In genomic region chr17:46254106-46254505, GRCm38 (mm10) we compare ENCODE assay signal across 8 mouse cellular contexts. TPM values are rescaled to one million over a fixed set of nuclear protein-coding genes. Genes with fewer than 3 reads are reported as not detected.
A peak's percentile ranks its signal among the peaks of the same experiment; 100 is the strongest.
DNase-seq lines count a peak whose midpoint lies in the region; ATAC-seq lines count a peak whose summit lies in the region.

No protein-coding gene starts in this region.

- ATAC-seq in forebrain, embryonic 13.5 days, result peak; percentile 54
- ATAC-seq in liver, embryonic 11.5 days (replicated peaks; ENCODE audit: low FRiP score), result 0 out of 2 replicates have a peak, but pooled peaks have one; percentile 1
- no peak for ATAC-seq in megakaryocyte progenitor cell, adult 5-6 weeks (replicated peaks; ENCODE audit: poor library complexity)

- under 1% methylated on average over 43 of the region's 54 CpGs for WGBS in forebrain, embryonic 13.5 days
- WGBS in liver, embryonic 11.5 days, result under 1% methylated on average over 48 of the region's 54 CpGs

- H3K4me1 ChIP-seq in forebrain, embryonic 13.5 days, result peaks cover 24% of the 10 kb centered on the region
- peaks cover 22% of the 10 kb centered on the region for H3K4me1 ChIP-seq in liver, embryonic 11.5 days (replicated peaks; ENCODE audit: control insufficient read depth, insufficient read depth, low read length)

- DNase-seq in kidney, adult 18-20 months, result peak; percentile 20
- DNase-seq in kidney, postnatal 36 days, result no peak
- DNase-seq in A20 (ENCODE audit: low read depth, low spot score), result peak; percentile 55
- peak; percentile 53 for DNase-seq in MN1 (ENCODE audit: low spot score)
- DNase-seq in liver, embryonic 11.5 days (ENCODE audit: low spot score), result peak; percentile 66
- DNase-seq in spleen, postnatal 4 days (ENCODE audit: low spot score in 2 of 2), result peak; percentile 30 to 75

- H3K4me3 ChIP-seq in forebrain, embryonic 13.5 days, result peak overlapping the region; percentile 74
- H3K4me3 ChIP-seq in liver, embryonic 11.5 days (ENCODE audit: low read depth, low read length), result peak overlapping the region; percentile 68

- no peaks in the 10 kb centered on the region for H3K9me3 ChIP-seq in forebrain, embryonic 13.5 days (replicated peaks)
- no peaks in the 10 kb centered on the region for H3K9me3 ChIP-seq in liver, embryonic 11.5 days (ENCODE audit: control insufficient read depth, low read length)

- H3K27ac ChIP-seq in forebrain, embryonic 13.5 days, result peak overlapping the region; percentile 44; the same call in 1 of the 2 replicates
- H3K27ac ChIP-seq in liver, embryonic 11.5 days (ENCODE audit: low read depth, low read length), result no peak overlapping the region

- H3K9ac ChIP-seq in forebrain, embryonic 13.5 days, result peak overlapping the region; percentile 84
- H3K9ac ChIP-seq in liver, embryonic 11.5 days (ENCODE audit: low read depth, low read length), result peak overlapping the region; percentile 66; the same call in 1 of the 2 replicates

- peaks cover 13% of the 10 kb centered on the region; the same call in 1 of the 2 replicates for H3K27me3 ChIP-seq in forebrain, embryonic 13.5 days
- H3K27me3 ChIP-seq in liver, embryonic 11.5 days (replicated peaks; ENCODE audit: control insufficient read depth, insufficient read depth, low read length), result peaks cover 17% of the 10 kb centered on the region

- peaks cover 65% of the 10 kb centered on the region for H3K36me3 ChIP-seq in forebrain, embryonic 13.5 days (ENCODE audit: poor library complexity, severe bottlenecking)
- H3K36me3 ChIP-seq in liver, embryonic 11.5 days (ENCODE audit: control insufficient read depth, insufficient read depth, low read length), result peaks cover 43% of the 10 kb centered on the region

- peak overlapping the region; percentile 88 for H3K4me2 ChIP-seq in forebrain, embryonic 13.5 days
- peak overlapping the region; percentile 99 for H3K4me2 ChIP-seq in liver, embryonic 11.5 days

RNA-seq across cellular contexts. Expression of gene Lrrc73, which starts 0.8 kb away (rescaled TPM):
- polyA plus RNA-seq in forebrain, embryonic 13.5 days (2015; fragmentation: Nextera tagmentation; extraction: Ambion mirVana), result 4.9 and 5.8 TPM in 2 replicates
- 0.34 and 0.62 TPM in 2 replicates for polyA plus RNA-seq in liver, embryonic 11.5 days (2014; fragmentation: Nextera tagmentation; extraction: Ambion mirVana)
- 0.32 and 0.42 TPM in 2 replicates for total RNA-seq in megakaryocyte progenitor cell, adult 5-6 weeks (2015)
- not detected in 2 replicates for total RNA-seq in megakaryocyte progenitor cell, adult 5-6 weeks (2017)

RNA-seq across cellular contexts. Expression of gene Yipf3, which starts 6.2 kb away (rescaled TPM):
- polyA plus RNA-seq in forebrain, embryonic 13.5 days (2015; fragmentation: Nextera tagmentation; extraction: Ambion mirVana), result 80.3 and 84.0 TPM in 2 replicates
- polyA plus RNA-seq in liver, embryonic 11.5 days (2014; fragmentation: Nextera tagmentation; extraction: Ambion mirVana), result 65.6 and 76.7 TPM in 2 replicates
- 31.0 and 35.9 TPM in 2 replicates for total RNA-seq in megakaryocyte progenitor cell, adult 5-6 weeks (2015)
- 28.2 and 30.8 TPM in 2 replicates for total RNA-seq in megakaryocyte progenitor cell, adult 5-6 weeks (2017)

RNA-seq across cellular contexts. Expression of gene Polr1c, which starts 6.3 kb away (rescaled TPM):
- polyA plus RNA-seq in forebrain, embryonic 13.5 days (2015; fragmentation: Nextera tagmentation; extraction: Ambion mirVana), result 96.1 and 110 TPM in 2 replicates
- 89.3 and 90.4 TPM in 2 replicates for polyA plus RNA-seq in liver, embryonic 11.5 days (2014; fragmentation: Nextera tagmentation; extraction: Ambion mirVana)
- 58.7 and 59.9 TPM in 2 replicates for total RNA-seq in megakaryocyte progenitor cell, adult 5-6 weeks (2015)
- 55.5 and 60.8 TPM in 2 replicates for total RNA-seq in megakaryocyte progenitor cell, adult 5-6 weeks (2017)

RNA-seq across cellular contexts. Expression of gene Tjap1, which starts 28.7 kb away (rescaled TPM):
- polyA plus RNA-seq in forebrain, embryonic 13.5 days (2015; fragmentation: Nextera tagmentation; extraction: Ambion mirVana), result 36.9 and 38.9 TPM in 2 replicates
- 26.4 and 29.3 TPM in 2 replicates for polyA plus RNA-seq in liver, embryonic 11.5 days (2014; fragmentation: Nextera tagmentation; extraction: Ambion mirVana)
- total RNA-seq in megakaryocyte progenitor cell, adult 5-6 weeks (2015), result 6.4 and 7.0 TPM in 2 replicates
- total RNA-seq in megakaryocyte progenitor cell, adult 5-6 weeks (2017), result 8.0 and 12.9 TPM in 2 replicates

RNA-seq across cellular contexts. Expression of gene Dlk2, which starts 43.1 kb away (rescaled TPM):
- polyA plus RNA-seq in forebrain, embryonic 13.5 days (2015; fragmentation: Nextera tagmentation; extraction: Ambion mirVana), result 2.6 and 2.9 TPM in 2 replicates
- polyA plus RNA-seq in liver, embryonic 11.5 days (2014; fragmentation: Nextera tagmentation; extraction: Ambion mirVana), result 0.11 and 0.23 TPM in 2 replicates
- not detected in 2 replicates for total RNA-seq in megakaryocyte progenitor cell, adult 5-6 weeks (2015)
- not detected in 2 replicates for total RNA-seq in megakaryocyte progenitor cell, adult 5-6 weeks (2017)

Comparison
In these comparisons a context has a peak if more than half of its experiments do, and no peak if none do; other contexts are left out.
1. DNase-seq: peak in kidney, adult 18-20 months (single experiment), A20 (single experiment), MN1 (single experiment), liver, embryonic 11.5 days (single experiment) and spleen, postnatal 4 days (2 of 2); none in kidney, postnatal 36 days (0 of 2).